25 mouse cellular contexts compared by ENCODE assay signal in the genomic region with DNA sequence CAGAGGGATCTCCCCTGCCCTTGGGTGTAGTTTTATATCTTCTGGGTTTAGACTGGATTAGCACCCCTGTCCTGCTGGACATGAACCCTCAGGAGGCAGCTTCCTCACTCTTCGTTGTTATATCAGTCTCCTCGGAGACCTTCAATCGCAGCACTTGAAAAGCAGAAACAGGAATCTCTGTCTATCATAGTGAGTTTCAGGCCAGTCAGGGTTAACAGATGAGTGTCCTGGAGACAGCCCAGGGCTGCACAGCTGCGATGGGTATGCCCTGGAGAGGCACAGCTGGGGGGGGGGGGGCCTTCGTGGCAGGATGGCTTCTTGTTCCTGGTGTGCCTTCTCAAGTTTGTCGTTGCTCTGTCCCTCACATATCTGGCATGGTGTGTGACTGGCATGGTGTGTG. TPM values are rescaled to one million over a fixed set of nuclear protein-coding genes. Genes with fewer than 3 reads are reported as not detected.
DNase-seq lines count a peak whose midpoint lies in the region; ATAC-seq and TF ChIP-seq lines count a peak whose summit lies in the region.
"Had no signal": no experiment of that assay in that cellular context is flagged by ENCODE, and none has a peak within 500 bp of the region (broad histone marks: within the 10 kb centered on the region; RNA-seq: fewer than 3 reads in every experiment).

No protein-coding gene starts in this region.

- H3K27ac ChIP-seq in forebrain, embryonic 11.5 days (ENCODE audit: low read depth, low read length): no peak overlapping the region
- no peak overlapping the region for H3K27ac ChIP-seq in forebrain, postnatal 0 days (ENCODE audit: low read depth, low read length)
- H3K27ac ChIP-seq in kidney, embryonic 15.5 days: 0 out of 2 replicates have a peak overlapping the region, but pooled peaks have one; percentile 48
- no peak overlapping the region for H3K27ac ChIP-seq in kidney, adult 2 months (ENCODE audit: insufficient read depth, low read depth, low read length)
- H3K27ac ChIP-seq: embryonic facial prominence, embryonic 12.5 days; forebrain, embryonic 13.5 days; gastrocnemius, adult 2 months; hindbrain, embryonic 15.5 days; limb, embryonic 15.5 days; liver, embryonic 15.5 days; midbrain, embryonic 12.5 days; neural tube, embryonic 15.5 days; stomach, postnatal 0 days had no signal

- no peaks in the 10 kb centered on the region for H3K36me3 ChIP-seq in forebrain, embryonic 11.5 days (ENCODE audit: control insufficient read depth, insufficient read depth, low read length)
- H3K36me3 ChIP-seq in forebrain, postnatal 0 days (ENCODE audit: insufficient read depth): no peaks in the 10 kb centered on the region
- no peaks in the 10 kb centered on the region for H3K36me3 ChIP-seq in kidney, embryonic 15.5 days
- H3K36me3 ChIP-seq in kidney, adult 2 months (ENCODE audit: control insufficient read depth, insufficient read depth, low read length): no peaks in the 10 kb centered on the region
- H3K36me3 ChIP-seq: embryonic facial prominence, embryonic 12.5 days; G1E; hindbrain, embryonic 15.5 days; limb, embryonic 15.5 days; liver, embryonic 15.5 days; midbrain, embryonic 12.5 days; neural tube, embryonic 15.5 days had no signal

- H3K4me2 ChIP-seq in forebrain, embryonic 11.5 days (ENCODE audit: low read depth, low read length, severe bottlenecking): no peak overlapping the region
- no peak overlapping the region for H3K4me2 ChIP-seq in forebrain, postnatal 0 days (ENCODE audit: low read depth)
- no peak overlapping the region for H3K4me2 ChIP-seq in kidney, embryonic 15.5 days
- H3K4me2 ChIP-seq: embryonic facial prominence, embryonic 12.5 days; forebrain, embryonic 13.5 days; heart, embryonic 11.5 days; hindbrain, embryonic 15.5 days; limb, embryonic 15.5 days; liver, embryonic 15.5 days; midbrain, embryonic 12.5 days; neural tube, embryonic 15.5 days had no signal

- no peak for TF ChIP-seq CTCF in forebrain, postnatal 0 days (IDR thresholded peaks at IDR 0.05; ENCODE audit: low read depth)
- no peak for TF ChIP-seq CTCF in kidney, adult 2 months (conservative IDR thresholded peaks at IDR 0.05; ENCODE audit: insufficient read depth, insufficient read length, low read depth, low read length)

- TF ChIP-seq POLR2A in kidney, adult 2 months (IDR thresholded peaks at IDR 0.05; ENCODE audit: low read depth, low read length): no peak

- 65% methylated on average over 6 of the region's 6 CpGs for WGBS in forebrain, embryonic 11.5 days
- WGBS in forebrain, postnatal 0 days: 62% methylated on average over 6 of the region's 6 CpGs
- WGBS in kidney, embryonic 15.5 days: 47% methylated on average over 6 of the region's 6 CpGs
- 41% methylated on average over 6 of the region's 6 CpGs for WGBS in kidney, adult 2 months

- H3K9ac ChIP-seq in forebrain, embryonic 11.5 days (ENCODE audit: low read length): no peak overlapping the region
- no peak overlapping the region for H3K9ac ChIP-seq in forebrain, postnatal 0 days
- no peak overlapping the region for H3K9ac ChIP-seq in kidney, embryonic 15.5 days
- H3K9ac ChIP-seq: embryonic facial prominence, embryonic 12.5 days; forebrain, embryonic 13.5 days; hindbrain, embryonic 15.5 days; limb, embryonic 15.5 days; liver, embryonic 15.5 days; midbrain, embryonic 12.5 days; neural tube, embryonic 15.5 days had no signal

- peak; percentile 30 for DNase-seq in forebrain, embryonic 11.5 days (ENCODE audit: low spot score)
- DNase-seq in forebrain, postnatal 0 days: no peak
- DNase-seq in kidney, adult 2 months: no peak
- peak; percentile 63 for DNase-seq in thymus, postnatal 0 days (ENCODE audit: low spot score)
- DNase-seq in thymus, postnatal 10 days (ENCODE audit: low spot score in 2 of 2): no peak
- no peak for DNase-seq in layer of hippocampus, postnatal 25 days (ENCODE audit: extremely low spot score in 1 of 2, low spot score in 1 of 2)
- DNase-seq: adrenal gland, adult 2 months; cerebellum, adult 11-12 months; cerebellum, postnatal 10 days; gastrocnemius, adult 2 months; thymus, postnatal 25 days had no signal

- ATAC-seq in forebrain, embryonic 11.5 days (replicated peaks; ENCODE audit: low FRiP score): no peak
- no peak for ATAC-seq in forebrain, postnatal 0 days
- ATAC-seq in kidney, embryonic 15.5 days (replicated peaks; ENCODE audit: low FRiP score): no peak
- ATAC-seq in granulocyte monocyte progenitor cell, adult 5-6 weeks (replicated peaks; ENCODE audit: poor library complexity, severe bottlenecking): no peak
- ATAC-seq: forebrain, embryonic 13.5 days had no signal

- H3K4me1 ChIP-seq in forebrain, embryonic 11.5 days (replicated peaks; ENCODE audit: control insufficient read depth, insufficient read depth, low read length): no peaks in the 10 kb centered on the region
- no peaks in the 10 kb centered on the region for H3K4me1 ChIP-seq in forebrain, postnatal 0 days (ENCODE audit: insufficient read depth)
- H3K4me1 ChIP-seq in kidney, embryonic 15.5 days: peaks cover 24% of the 10 kb centered on the region
- 0 out of 2 replicates have a peak, but pooled peaks cover 6% of the 10 kb centered on the region for H3K4me1 ChIP-seq in kidney, adult 2 months (ENCODE audit: control insufficient read depth, insufficient read depth, low read length)
- H3K4me1 ChIP-seq: forebrain, embryonic 13.5 days; hindbrain, embryonic 15.5 days; liver, embryonic 15.5 days; midbrain, embryonic 12.5 days; neural tube, embryonic 15.5 days had no signal

- H3K27me3 ChIP-seq in forebrain, embryonic 11.5 days (ENCODE audit: control insufficient read depth, insufficient read depth, low read length): no peaks in the 10 kb centered on the region
- H3K27me3 ChIP-seq in forebrain, postnatal 0 days (ENCODE audit: insufficient read depth, low read length): no peaks in the 10 kb centered on the region
- no peaks in the 10 kb centered on the region for H3K27me3 ChIP-seq in kidney, embryonic 15.5 days
- no peaks in the 10 kb centered on the region for H3K27me3 ChIP-seq in kidney, adult 2 months (replicated peaks; ENCODE audit: control insufficient read depth, insufficient read depth, low read length)
- H3K27me3 ChIP-seq: embryonic facial prominence, embryonic 12.5 days; forebrain, embryonic 13.5 days; hindbrain, embryonic 15.5 days; limb, embryonic 15.5 days; liver, embryonic 15.5 days; midbrain, embryonic 12.5 days; neural tube, embryonic 15.5 days; Patski had no signal

- H3K4me3 ChIP-seq in forebrain, embryonic 11.5 days (ENCODE audit: low read depth, low read length): no peak overlapping the region
- H3K4me3 ChIP-seq in forebrain, postnatal 0 days (ENCODE audit: low read depth, low read length): no peak overlapping the region
- no peak overlapping the region for H3K4me3 ChIP-seq in kidney, embryonic 15.5 days (replicated peaks)
- no peak overlapping the region for H3K4me3 ChIP-seq in kidney, adult 2 months (ENCODE audit: insufficient read depth, low read depth, low read length)
- H3K4me3 ChIP-seq: embryonic facial prominence, embryonic 12.5 days; erythroblast, embryonic 14.5 days; forebrain, embryonic 13.5 days; gastrocnemius, adult 2 months; hindbrain, embryonic 15.5 days; limb, embryonic 15.5 days; liver, embryonic 15.5 days; midbrain, embryonic 12.5 days; neural tube, embryonic 15.5 days had no signal

- no peaks in the 10 kb centered on the region for H3K9me3 ChIP-seq in forebrain, embryonic 11.5 days (ENCODE audit: control insufficient read depth, low read length)
- no peaks in the 10 kb centered on the region for H3K9me3 ChIP-seq in forebrain, postnatal 0 days (ENCODE audit: low read length)
- H3K9me3 ChIP-seq in kidney, embryonic 15.5 days (replicated peaks): no peaks in the 10 kb centered on the region
- H3K9me3 ChIP-seq: embryonic facial prominence, embryonic 12.5 days; forebrain, embryonic 13.5 days; G1E; hindbrain, embryonic 15.5 days; limb, embryonic 15.5 days; liver, embryonic 15.5 days; midbrain, embryonic 12.5 days; neural tube, embryonic 15.5 days had no signal

RNA-seq across cellular contexts. Expression of a gene that starts 28.5 kb away (rescaled TPM):
- polyA plus RNA-seq in forebrain, embryonic 11.5 days (2014; fragmentation: Nextera tagmentation; extraction: Ambion mirVana): 2.2 and 2.5 TPM in 2 replicates
- total RNA-seq in forebrain, postnatal 0 days (2014; rRNA removed): 1.4 and 1.7 TPM in 2 replicates
- 0.15 and 0.38 TPM in 2 replicates for polyA plus RNA-seq in forebrain, postnatal 0 days (2015; fragmentation: Nextera tagmentation; extraction: Ambion mirVana)
- 2.3 and 3.0 TPM in 2 replicates for polyA plus RNA-seq in kidney, embryonic 15.5 days (2015; fragmentation: Nextera tagmentation; extraction: Ambion mirVana)
- 1.9 and 11.8 TPM in 2 replicates for polyA plus RNA-seq in kidney, adult 2 months (2012; rRNA removed)
- 890 and 915 TPM in 2 replicates for polyA plus RNA-seq in thymus, postnatal 0 days (2015; fragmentation: Nextera tagmentation; extraction: Ambion mirVana)
- 2.4 and 4.8 TPM in 2 replicates for total RNA-seq in granulocyte monocyte progenitor cell, adult 5-6 weeks (2014; fragmentation: Nextera tagmentation)
- total RNA-seq in granulocyte monocyte progenitor cell, adult 5-6 weeks (2017): 0.72 and 2.7 TPM in 2 replicates
- total RNA-seq in layer of hippocampus, postnatal 25 days (2021): 1 to 10 TPM; 1.1 to 1.3 TPM
- total RNA-seq: gastrocnemius, adult 2 months had no signal

RNA-seq across cellular contexts. Expression of a gene that starts 36.4 kb away (rescaled TPM):
- 52.4 and 53.9 TPM in 2 replicates for polyA plus RNA-seq in forebrain, embryonic 11.5 days (2014; fragmentation: Nextera tagmentation; extraction: Ambion mirVana)
- 102 and 198 TPM in 2 replicates for total RNA-seq in forebrain, postnatal 0 days (2014; rRNA removed)
- 71.3 and 78.4 TPM in 2 replicates for polyA plus RNA-seq in forebrain, postnatal 0 days (2015; fragmentation: Nextera tagmentation; extraction: Ambion mirVana)
- polyA plus RNA-seq in kidney, embryonic 15.5 days (2015; fragmentation: Nextera tagmentation; extraction: Ambion mirVana): 58.9 and 70.8 TPM in 2 replicates
- 102 and 168 TPM in 2 replicates for polyA plus RNA-seq in kidney, adult 2 months (2012; rRNA removed)
- 39.4 and 43.3 TPM in 2 replicates for polyA plus RNA-seq in thymus, postnatal 0 days (2015; fragmentation: Nextera tagmentation; extraction: Ambion mirVana)
- total RNA-seq in granulocyte monocyte progenitor cell, adult 5-6 weeks (2014; fragmentation: Nextera tagmentation): 9.2 and 24.8 TPM in 2 replicates
- total RNA-seq in granulocyte monocyte progenitor cell, adult 5-6 weeks (2017): 11.5 and 14.7 TPM in 2 replicates
- 10 to 100 TPM; 87.5 to 89.6 TPM for total RNA-seq in layer of hippocampus, postnatal 25 days (2021)

RNA-seq across cellular contexts. Expression of a gene that starts 55.6 kb away (rescaled TPM):
- 3.6 and 4.5 TPM in 2 replicates for polyA plus RNA-seq in forebrain, embryonic 11.5 days (2014; fragmentation: Nextera tagmentation; extraction: Ambion mirVana)
- total RNA-seq in forebrain, postnatal 0 days (2014; rRNA removed): 5.2 and 6.3 TPM in 2 replicates
- 2.2 and 2.4 TPM in 2 replicates for polyA plus RNA-seq in forebrain, postnatal 0 days (2015; fragmentation: Nextera tagmentation; extraction: Ambion mirVana)
- polyA plus RNA-seq in kidney, embryonic 15.5 days (2015; fragmentation: Nextera tagmentation; extraction: Ambion mirVana): 2.8 and 2.9 TPM in 2 replicates
- polyA plus RNA-seq in kidney, adult 2 months (2012; rRNA removed): 3.5 and 3.9 TPM in 2 replicates
- polyA plus RNA-seq in thymus, postnatal 0 days (2015; fragmentation: Nextera tagmentation; extraction: Ambion mirVana): 5.1 and 6.7 TPM in 2 replicates
- total RNA-seq in granulocyte monocyte progenitor cell, adult 5-6 weeks (2014; fragmentation: Nextera tagmentation): 11.7 and 14.8 TPM in 2 replicates
- 14.6 and 15.9 TPM in 2 replicates for total RNA-seq in granulocyte monocyte progenitor cell, adult 5-6 weeks (2017)
- total RNA-seq in layer of hippocampus, postnatal 25 days (2021): 1 to 10 TPM; 5.8 to 8.4 TPM

Comparison
In these comparisons a context has a peak if more than half of its experiments do, and no peak if none do; other contexts are left out.
1. DNase-seq: peak in forebrain, embryonic 11.5 days (single experiment) and thymus, postnatal 0 days (single experiment); none in forebrain, postnatal 0 days (single experiment), kidney, adult 2 months (single experiment), thymus, postnatal 10 days (0 of 2) and layer of hippocampus, postnatal 25 days (0 of 2).
2. RNA of a gene that starts 28.5 kb away (polyA plus RNA-seq): 890 to 915 TPM in thymus, postnatal 0 days; 1.9 to 11.8 TPM in kidney, adult 2 months, 2.3 to 3.0 TPM in kidney, embryonic 15.5 days, 2.2 to 2.5 TPM in forebrain, embryonic 11.5 days and 0.15 to 0.38 TPM in forebrain, postnatal 0 days; every median in the first group is over 10 times any median in the second.